ENCODE assay signal across 7 mouse cellular contexts in genomic region chr14:24490468-24491265, GRCm38 (mm10). TPM values are rescaled to one million over a fixed set of nuclear protein-coding genes. Genes with fewer than 3 reads are reported as not detected.
DNase-seq lines count a peak whose midpoint lies in the region; ATAC-seq lines count a peak whose summit lies in the region.

No protein-coding gene starts in this region.

- H3K9me3 ChIP-seq in intestine, embryonic 16.5 days (ENCODE audit: control insufficient read depth, low read length), result no peaks in the 10 kb centered on the region
- H3K9me3 ChIP-seq in midbrain, embryonic 11.5 days (ENCODE audit: control insufficient read depth, low read length), result no peaks in the 10 kb centered on the region

- peak; percentile 91 for ATAC-seq in intestine, embryonic 16.5 days
- ATAC-seq in midbrain, embryonic 11.5 days (ENCODE audit: low FRiP score), result peak; percentile 92

- peak overlapping the region; percentile 99 for H3K9ac ChIP-seq in intestine, embryonic 16.5 days (ENCODE audit: low read depth, low read length)
- H3K9ac ChIP-seq in midbrain, embryonic 11.5 days (ENCODE audit: low read length), result peak overlapping the region; percentile 99

- H3K36me3 ChIP-seq in intestine, embryonic 16.5 days (ENCODE audit: control insufficient read depth, insufficient read depth, low read length), result peaks cover 23% of the 10 kb centered on the region
- peaks cover 23% of the 10 kb centered on the region; the same call in 1 of the 2 replicates for H3K36me3 ChIP-seq in midbrain, embryonic 11.5 days (ENCODE audit: control insufficient read depth, insufficient read depth, low read length)

- WGBS in intestine, embryonic 16.5 days, result under 1% methylated on average over 64 of the region's 64 CpGs
- WGBS in midbrain, embryonic 11.5 days, result under 1% methylated on average over 64 of the region's 64 CpGs

- DNase-seq in adrenal gland, adult 8-10 months, result peak; percentile 95
- peak; percentile 97 for DNase-seq in embryo, embryonic 9.5 days (ENCODE audit: extremely low spot score)
- DNase-seq in gastrocnemius, postnatal 4 days (ENCODE audit: low spot score in 2 of 2), result peak; percentile 95 to 96
- peak; percentile 97 for DNase-seq in left cerebral cortex, postnatal 36 days (ENCODE audit: low spot score in 2 of 2)
- peak; percentile 100 for DNase-seq in midbrain, embryonic 11.5 days (ENCODE audit: low spot score, missing footprints)
- peak; percentile 96 for DNase-seq in skeletal muscle tissue, adult 2 months (ENCODE audit: low read depth, low spot score)

- H3K27ac ChIP-seq in intestine, embryonic 16.5 days (ENCODE audit: low read length), result peak overlapping the region; percentile 73
- H3K27ac ChIP-seq in midbrain, embryonic 11.5 days (ENCODE audit: low read depth, low read length), result peak overlapping the region; percentile 46; the same call in 1 of the 2 replicates

- H3K27me3 ChIP-seq in intestine, embryonic 16.5 days (replicated peaks; ENCODE audit: control insufficient read depth, insufficient read depth, low read length), result no peaks in the 10 kb centered on the region
- H3K27me3 ChIP-seq in midbrain, embryonic 11.5 days (ENCODE audit: control insufficient read depth, insufficient read depth, low read length), result no peaks in the 10 kb centered on the region

- intact Hi-C loops in left cerebral cortex, postnatal 36 days (cut with DNase I), result no loop called here

- peaks cover 30% of the 10 kb centered on the region for H3K4me1 ChIP-seq in intestine, embryonic 16.5 days (ENCODE audit: control insufficient read depth, insufficient read depth, low read length)
- peaks cover 21% of the 10 kb centered on the region for H3K4me1 ChIP-seq in midbrain, embryonic 11.5 days (ENCODE audit: control insufficient read depth, insufficient read depth, low read length)

- peak overlapping the region; percentile 95 for H3K4me3 ChIP-seq in intestine, embryonic 16.5 days (ENCODE audit: low read length)
- peak overlapping the region; percentile 62 for H3K4me3 ChIP-seq in midbrain, embryonic 11.5 days (ENCODE audit: low read depth, low read length)

- peak overlapping the region; percentile 79 for H3K4me2 ChIP-seq in intestine, embryonic 16.5 days (ENCODE audit: low read depth, low read length)
- peak overlapping the region; percentile 96 for H3K4me2 ChIP-seq in midbrain, embryonic 11.5 days

RNA-seq across cellular contexts. Expression of gene Rps24, which starts 3.7 kb away (rescaled TPM):
- total RNA-seq in adrenal gland, adult 8-10 months (2022), result 1,000 to 10,000 TPM; 1,357 to 1,834 (median 1,655) TPM
- 1,000 to 10,000 TPM; 1,547 to 1,580 TPM for total RNA-seq in gastrocnemius, postnatal 4 days (2021)
- polyA plus RNA-seq in intestine, embryonic 16.5 days (2015; fragmentation: Nextera tagmentation; extraction: Ambion mirVana), result 685 and 745 TPM in 2 replicates
- 100 to 1,000 TPM; 665 to 675 TPM for total RNA-seq in left cerebral cortex, postnatal 36 days (2021)
- 1,094 and 1,112 TPM in 2 replicates for polyA plus RNA-seq in midbrain, embryonic 11.5 days (2014; fragmentation: Nextera tagmentation; extraction: Ambion mirVana)

RNA-seq across cellular contexts. Expression of gene Polr3a, which starts 3.8 kb away (rescaled TPM):
- total RNA-seq in adrenal gland, adult 8-10 months (2022), result 10 to 100 TPM; 18.7 to 27.7 (median 24.1) TPM
- total RNA-seq in gastrocnemius, postnatal 4 days (2021), result 10 to 100 TPM; 14.3 to 16.8 TPM
- 14.2 and 15.3 TPM in 2 replicates for polyA plus RNA-seq in intestine, embryonic 16.5 days (2015; fragmentation: Nextera tagmentation; extraction: Ambion mirVana)
- 10 to 100 TPM; 38.3 to 39.2 TPM for total RNA-seq in left cerebral cortex, postnatal 36 days (2021)
- 17.6 and 17.9 TPM in 2 replicates for polyA plus RNA-seq in midbrain, embryonic 11.5 days (2014; fragmentation: Nextera tagmentation; extraction: Ambion mirVana)

Comparison
In these comparisons a context has a peak if more than half of its experiments do, and no peak if none do; other contexts are left out.
1. Peak in every context shown above with its lines: DNase-seq, ATAC-seq, H3K4me3 ChIP-seq and H3K27ac ChIP-seq.